Mouse (Mus musculus) 416B (cell line): ENCODE measurements around the gene Stam2.

Experiments used
- DNase-seq: peaks from one replicate; pipeline ENCODE4 v3.0.0; 2011; ENCODE audit warnings: low read depth

Gene Stam2

DNA sequence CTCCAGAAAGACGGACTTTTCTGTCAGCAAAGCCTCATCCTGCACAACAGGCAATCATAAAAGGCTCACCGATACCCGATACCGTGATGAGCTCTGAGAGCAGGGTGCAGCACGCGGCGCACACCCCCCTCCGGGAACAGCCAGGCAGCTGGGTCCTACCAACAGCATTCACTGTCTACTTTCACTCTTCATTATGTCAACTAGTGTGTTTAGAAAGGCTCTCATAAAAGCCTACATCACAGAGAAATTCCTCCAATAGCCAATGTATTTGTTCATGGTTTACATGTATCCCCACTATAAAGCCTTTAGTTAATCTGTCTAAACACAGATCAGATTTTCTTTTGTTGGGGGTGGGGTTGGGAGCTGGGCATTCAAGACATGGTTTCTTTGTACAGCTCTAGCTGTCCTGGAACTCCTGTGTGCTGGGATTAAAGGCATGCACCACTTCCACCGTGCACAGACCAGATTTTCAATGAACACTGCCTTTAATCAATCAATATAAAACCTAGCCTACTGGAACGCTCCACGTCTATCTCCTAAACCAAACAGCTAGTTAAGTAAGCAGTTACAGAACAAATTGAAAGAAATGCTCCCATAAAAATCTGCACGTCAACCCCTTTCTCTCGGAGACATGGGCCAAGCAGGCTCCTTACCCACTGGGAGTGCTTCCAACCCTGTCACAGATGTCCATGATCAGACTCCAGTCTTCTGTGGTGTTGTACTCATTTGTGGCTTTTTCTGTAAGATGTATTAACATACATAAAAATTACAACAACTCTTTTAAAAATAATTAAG is 21.7 kb downstream of the Stam2 start:
- DNase-seq, result no peak

DNA sequence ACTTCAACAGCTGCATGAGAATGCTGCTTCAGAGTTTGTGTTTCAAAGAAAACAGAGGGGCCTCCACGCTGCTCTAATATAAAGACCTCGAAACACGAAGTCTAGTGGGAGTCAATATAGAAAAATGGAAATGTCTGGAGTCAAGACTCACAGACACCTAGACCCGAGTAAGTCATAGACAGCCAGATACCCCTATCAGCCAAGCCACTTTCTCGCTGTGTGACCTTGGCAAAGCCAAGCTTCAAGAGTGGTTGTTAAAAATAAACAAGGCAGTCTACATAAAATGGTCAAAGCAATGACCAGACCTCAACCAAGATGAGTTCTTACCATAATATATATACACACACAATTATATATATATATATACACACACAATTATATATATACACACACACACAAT is 25.0 kb downstream of the Stam2 start:
- no peak for DNase-seq

DNA sequence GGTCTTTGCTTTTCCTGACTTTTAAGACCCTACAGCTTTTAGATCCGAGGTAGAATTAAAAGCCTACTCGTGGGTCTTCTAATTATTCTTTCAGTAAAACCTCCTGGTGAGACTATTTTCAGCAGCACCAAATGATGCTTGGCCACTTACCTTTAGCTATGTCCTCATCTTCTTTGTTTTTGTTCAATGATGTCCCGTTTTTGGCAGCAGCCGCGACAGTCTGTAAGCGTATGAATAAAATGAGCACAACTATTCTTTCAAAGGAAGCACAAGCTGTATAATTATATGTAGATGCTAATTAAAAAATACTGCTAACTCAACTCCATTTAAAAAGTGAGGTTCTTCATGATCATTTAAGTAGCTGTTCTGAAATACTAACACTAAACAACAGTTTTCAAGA is 26.5 kb downstream of the Stam2 start:
- no peak for DNase-seq

DNA sequence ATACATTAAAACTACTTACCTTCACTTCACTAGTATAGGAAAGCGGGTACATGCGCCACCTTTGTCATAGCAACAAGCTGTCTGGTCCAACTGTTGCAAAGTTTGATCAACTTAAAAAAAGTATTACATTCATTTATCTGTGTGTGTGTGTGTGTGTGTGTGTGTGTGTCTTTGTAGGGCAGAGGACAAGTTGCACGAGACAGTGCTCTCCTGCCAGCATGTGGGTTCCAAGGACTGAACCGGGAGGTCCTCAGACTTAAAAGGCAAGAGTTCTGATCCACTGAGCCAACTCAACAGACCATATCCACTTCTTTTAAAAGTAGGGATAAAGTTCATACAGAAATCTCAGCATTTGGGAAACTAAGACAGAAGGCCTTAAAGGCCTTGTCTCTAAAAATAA is 28.0 kb downstream of the Stam2 start:
- DNase-seq, result no peak

DNA sequence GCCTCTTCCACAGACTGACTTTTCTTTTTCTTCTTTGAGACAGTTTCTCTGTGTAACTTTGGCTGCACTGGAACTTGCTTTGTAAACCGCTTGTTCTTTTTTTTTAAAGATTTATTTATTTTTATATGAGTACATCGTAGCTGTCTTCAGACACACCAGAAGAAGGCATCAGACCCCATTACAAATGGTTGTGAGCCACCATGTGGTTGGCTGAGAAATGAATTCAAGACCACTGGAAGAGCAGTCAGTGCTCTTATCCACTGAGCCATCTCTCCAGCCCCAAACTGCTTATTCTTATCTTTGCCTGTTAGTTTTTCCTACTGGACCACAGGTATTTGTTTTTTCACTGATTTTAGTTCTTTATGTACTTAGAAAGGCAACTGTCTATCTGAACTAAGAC is 31.3 kb downstream of the Stam2 start:
- no peak for DNase-seq

DNA sequence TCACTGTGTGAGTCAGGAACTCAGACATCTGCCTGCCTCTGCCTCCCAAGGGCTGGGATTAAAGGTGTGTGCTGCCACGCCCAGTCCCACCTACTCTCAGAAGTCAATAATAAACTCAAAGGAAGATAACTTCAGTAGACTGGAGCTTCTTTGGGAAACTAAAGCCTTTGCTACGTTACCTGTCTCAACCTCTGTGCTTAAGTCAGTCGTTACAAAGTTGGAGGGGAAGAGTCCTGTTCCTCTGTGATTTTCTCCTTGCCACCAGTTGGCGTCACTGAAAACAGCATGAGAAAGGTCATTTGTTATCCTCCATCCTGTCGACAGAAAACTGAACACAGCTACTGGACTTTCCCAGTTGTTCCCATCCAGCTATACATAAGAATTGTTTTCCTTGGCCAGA is 32.7 kb downstream of the Stam2 start:
- DNase-seq, result no peak

DNA sequence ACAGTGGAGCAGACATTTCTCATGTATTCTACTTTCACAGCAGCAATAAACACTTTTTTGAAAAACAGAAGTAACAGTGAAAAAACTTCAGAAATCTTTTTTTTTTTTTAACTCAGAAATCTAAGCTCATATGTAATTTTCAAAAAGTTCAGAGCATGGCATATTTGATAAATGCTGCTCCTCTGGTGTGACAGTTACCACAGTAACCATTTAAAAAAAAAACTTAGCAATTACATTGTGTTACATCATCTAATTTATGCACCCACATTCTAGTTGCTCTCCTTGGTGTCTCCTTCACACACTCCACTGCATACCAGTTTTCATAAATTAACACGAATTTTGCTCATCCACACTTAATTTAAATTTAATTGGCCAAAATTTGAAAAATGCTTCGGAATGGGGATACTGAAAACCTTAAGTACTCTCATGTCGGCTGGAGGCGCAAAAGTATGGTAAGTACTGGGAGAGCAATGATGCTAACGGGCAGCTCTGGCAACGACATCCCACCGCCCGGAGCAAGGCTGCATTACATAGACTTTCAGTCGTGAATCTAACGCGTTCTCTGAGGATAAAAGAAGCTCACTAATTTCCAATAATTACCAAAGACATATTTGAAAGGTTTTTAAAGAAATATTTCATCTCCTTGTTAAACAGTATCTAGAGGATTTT is 40.6 kb downstream of the Stam2 start:
- peak; percentile 8 for DNase-seq

DNA sequence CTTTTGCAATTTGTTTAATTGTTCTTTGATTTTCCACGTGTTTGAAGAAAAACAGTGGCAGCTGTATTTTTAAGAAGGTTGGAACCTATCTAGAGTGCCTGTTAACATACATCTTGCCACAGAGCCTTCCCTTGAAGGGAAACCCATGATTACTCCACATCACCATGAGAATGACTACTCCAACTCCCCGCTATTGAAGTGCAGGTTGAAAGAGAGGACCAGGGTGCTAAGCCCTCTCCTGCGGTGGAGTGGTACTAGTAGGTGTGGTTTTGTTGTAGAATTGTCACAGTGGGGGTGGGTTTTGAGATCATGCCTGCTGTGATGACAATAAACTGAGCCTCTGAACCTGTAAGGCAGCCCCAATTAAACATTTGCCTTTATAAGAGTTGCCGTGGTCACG is 41.7 kb downstream of the Stam2 start:
- DNase-seq, result no peak

DNA sequence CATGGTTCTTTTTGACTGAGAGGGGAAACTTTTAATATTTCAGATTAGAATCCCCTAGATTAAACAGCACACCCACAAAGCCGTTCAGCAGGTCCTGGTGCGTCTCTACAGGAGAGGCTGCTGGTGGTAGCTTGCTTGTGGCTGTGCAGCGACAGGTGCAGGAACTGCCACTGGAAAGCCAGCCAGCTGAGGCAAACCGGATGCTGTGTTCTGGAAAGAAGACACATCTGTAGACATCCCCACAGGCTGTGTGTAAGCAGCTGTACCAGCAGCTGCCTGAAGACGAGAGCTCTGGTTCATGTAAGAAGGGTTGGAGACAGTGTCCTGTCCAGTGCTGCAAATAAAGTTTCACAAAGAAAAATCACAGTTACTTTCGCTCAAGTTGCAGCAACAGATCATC is 47.5 kb downstream of the Stam2 start:
- DNase-seq, result no peak

DNA sequence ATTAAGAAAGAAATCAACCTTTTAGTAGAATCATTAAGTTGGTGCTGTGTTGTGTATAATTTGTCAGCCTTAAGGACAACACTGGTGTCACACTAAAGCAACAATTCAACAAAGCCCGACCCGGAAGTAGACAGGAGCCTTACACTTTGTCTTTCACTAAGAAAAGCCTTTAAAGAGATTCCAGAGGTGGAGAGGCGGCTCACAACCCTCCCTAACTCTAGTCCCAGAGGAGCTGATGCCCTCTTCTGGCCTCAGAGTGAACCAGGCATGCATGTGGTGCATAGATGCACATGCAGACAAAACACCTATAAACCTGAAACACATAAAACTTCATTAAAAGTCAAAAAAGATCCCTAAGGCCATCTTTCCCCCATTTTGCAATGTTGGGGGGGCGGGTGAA is 50.3 kb downstream of the Stam2 start:
- no peak for DNase-seq

DNA sequence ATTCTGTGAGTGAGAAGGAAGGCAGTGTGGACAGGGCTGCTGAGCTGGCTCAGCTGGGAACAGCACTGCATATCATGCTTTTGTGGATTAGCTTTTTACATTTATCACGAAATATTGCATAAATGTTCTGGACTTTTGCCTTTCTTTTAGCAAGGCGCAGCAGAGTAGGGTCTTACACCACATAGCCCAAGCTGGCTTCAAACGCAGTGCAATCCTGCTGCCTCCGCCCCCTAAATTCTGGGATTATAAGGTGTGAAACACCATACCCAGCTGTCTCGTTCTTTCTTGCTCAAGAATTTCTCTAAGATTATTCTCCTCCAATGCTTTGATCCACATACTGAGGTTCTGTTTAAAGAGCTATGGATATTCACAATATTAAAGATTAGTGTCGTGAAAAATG is 55.5 kb downstream of the Stam2 start:
- no peak for DNase-seq

DNA sequence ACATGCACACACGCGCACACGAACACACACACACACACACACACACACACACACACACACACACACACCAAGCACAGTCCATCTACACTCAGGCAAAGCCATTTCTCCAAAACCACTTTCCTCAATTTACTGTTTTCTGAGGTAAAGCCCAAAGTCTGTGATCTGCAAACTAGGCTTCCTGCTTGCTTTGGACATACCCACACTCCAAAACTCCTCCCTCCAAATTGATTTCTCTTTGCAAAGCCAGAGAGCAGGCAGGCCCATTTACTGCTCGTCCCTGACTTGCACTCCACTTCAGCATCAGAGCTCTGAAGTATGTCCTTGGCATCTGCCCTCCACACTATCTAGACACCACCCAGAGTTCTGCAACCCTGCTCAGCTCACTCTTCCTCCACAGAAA is 64.5 kb downstream of the Stam2 start:
- no peak for DNase-seq

DNA sequence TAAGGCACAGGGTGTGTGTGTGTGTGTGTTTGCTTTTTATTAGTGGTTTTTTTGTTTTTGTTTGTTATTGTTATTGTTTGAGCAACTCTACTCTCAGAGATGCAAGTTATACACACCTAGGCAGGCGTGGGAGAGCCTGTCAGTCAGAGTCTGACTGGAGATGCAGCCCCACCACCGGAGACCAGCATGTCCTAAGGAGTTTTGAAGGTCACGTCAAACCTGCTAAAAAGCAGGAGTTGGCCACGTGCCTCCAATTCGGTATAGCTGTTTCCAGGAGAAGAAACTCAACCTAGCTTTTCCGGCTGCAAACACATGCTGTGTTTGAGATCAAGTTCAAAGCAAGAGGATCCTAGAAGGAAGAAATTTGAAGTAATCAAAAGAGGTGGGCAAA is 65.2 kb downstream of the Stam2 start:
- no peak for DNase-seq

DNA sequence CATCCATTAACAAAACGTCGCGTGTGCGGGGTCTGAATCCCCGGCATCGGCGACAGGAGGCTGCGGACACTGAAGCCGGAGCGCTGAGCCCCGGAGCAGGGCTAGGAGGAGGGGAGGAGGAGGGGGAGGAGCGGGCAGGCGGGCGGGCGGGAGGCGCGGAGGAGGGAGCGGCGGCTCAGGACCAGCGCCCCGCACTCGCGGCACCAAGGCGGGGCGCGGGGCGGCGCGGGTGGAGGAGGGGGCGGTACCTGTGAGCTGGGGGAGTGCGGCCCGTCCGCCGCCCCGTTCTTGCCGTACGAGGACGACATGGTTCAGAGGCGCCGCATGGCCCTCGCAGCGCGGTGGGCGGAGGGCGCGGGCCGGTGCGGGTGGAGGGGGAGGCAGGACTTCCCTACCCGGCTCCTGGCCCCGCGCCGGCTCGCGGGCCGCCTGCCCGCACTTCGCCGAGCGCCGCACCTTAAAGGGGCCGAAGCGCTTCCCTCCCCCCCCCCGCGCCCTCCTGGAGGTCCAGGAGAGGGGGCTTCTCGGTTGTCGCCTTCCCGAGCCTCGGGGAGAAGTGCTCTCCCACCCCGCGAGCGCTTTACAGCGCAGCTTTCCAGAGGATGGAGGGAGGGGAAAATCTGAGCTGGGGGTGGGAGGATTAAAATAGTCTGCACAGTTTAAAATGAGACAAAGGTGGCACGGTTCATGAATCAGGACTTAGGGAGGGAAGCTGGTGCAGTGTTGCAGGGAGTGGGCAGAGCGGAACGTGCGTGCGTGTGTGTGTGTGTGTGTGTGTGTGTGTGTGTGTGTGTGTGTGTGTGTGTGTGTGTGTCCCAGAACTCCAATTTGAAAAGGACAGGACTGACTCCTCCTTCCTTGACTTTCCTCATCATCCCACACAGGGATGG is 65.8 kb downstream of the Stam2 start, which contains the start of gene Cacnb4:
Gene Cacnb4, minus strand, starts transcription at position 809 of the 890 bp plus-strand sequence.
- DNase-seq, result no peak

DNA sequence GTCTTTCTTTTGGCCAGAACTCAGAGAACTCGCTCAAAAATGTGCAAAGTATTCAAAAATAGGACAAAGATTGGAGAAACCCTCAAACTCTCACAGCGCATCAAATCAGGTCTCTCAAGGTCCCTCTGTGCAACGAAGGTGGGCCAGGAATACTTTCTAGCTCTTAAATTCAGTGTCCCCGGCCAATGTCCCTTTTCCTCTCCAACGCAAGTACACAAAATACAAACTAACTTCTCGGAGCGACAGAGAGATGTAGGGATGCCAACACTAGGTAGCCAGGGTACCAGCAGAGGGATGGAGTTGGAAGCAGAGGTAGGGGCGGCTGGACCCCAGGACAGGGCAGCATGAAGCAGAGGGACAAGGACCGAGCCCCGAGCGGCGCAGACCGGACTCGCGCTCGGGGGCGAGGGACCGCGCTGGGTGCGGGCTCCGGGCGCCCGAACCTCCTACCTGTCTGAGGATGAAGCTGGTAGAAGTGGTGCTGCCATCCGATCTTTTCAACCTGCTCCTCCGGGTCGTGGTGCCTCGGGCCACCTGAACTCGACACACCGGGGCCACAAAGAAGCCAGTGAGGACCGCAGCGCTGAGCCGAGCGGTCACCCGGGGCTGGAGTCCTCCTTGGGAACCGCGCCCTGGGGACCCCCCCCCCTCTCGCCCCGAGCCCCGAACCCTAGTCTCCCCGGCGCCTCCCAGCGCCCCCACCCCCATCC is 66.6 kb downstream of the Stam2 start:
- no peak for DNase-seq

DNA sequence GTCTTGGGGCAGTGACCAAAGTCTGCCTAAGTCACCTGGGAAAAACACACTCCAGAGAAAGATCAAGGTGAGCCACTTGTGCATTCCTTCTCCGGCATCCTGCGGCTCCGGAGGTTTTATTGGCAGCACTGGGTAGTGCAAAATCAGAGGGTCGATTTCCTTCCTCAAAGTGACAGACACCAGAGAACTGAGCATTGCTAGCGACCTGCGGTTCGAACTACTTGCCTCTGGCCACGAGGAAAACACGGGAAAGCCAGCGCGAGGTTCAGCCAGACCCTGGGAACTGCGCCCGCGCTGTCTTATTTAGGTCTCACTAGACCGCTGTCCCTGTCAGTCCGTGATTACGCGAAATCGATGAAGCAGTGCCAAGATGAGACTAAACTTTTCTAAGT is 67.2 kb downstream of the Stam2 start:
- no peak for DNase-seq

DNA sequence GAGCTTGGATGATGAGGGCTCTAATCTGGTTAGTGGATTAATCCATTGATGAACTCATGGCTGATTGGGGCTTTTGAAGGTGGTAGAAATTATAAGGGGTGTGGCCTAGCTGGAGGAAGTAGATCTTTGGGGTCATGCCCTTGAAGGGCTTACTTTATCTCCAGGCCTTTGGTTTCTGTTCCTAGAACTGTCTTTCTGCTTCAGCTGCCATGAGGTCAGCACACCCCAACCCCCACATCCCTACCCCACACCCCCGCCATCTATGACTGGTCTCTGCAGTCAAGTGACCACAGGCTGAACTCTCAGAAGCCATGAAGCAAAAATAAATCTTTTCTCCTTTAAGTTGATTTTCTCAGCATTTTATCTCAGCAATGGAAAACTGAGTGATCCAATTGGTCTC is 68.9 kb downstream of the Stam2 start:
- no peak for DNase-seq

DNA sequence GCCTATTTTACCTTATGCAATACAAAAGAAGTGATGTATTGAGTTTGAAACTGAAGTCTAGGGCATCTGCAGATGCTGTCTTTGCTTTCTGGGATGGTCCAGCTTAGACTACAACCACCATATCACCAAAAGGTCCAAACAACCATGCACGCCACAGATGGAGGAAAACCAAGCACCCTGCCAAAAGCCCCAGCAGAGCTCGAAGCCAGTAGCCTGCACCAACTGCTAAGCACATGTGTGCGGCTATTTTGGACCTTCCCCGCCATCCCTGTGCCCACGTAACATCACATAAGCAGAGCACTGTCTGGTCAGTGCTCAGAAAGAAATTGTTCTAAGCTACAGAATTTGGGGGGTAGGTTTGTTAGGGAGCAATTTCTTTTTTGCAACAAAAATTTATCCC is 71.3 kb downstream of the Stam2 start:
- DNase-seq, result no peak

DNA sequence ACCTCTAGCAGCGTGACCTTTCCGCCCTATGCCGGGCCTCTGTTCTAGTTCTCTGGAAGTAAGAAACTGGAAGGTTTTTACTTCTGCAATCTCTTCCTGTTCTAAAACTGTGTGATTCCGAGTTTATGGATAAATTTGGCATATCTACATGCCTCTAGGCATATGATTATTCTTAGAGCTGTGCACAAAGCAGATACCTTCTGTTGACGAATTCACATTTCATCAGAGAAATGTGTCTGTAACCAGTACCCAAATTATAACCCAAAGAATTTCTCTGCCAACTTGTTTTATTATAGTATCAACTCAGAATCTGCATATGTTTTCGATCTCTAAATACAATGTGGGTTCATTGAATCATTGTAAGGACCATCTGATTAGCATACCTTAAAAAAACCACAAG is 73.6 kb downstream of the Stam2 start:
- DNase-seq, result no peak

DNA sequence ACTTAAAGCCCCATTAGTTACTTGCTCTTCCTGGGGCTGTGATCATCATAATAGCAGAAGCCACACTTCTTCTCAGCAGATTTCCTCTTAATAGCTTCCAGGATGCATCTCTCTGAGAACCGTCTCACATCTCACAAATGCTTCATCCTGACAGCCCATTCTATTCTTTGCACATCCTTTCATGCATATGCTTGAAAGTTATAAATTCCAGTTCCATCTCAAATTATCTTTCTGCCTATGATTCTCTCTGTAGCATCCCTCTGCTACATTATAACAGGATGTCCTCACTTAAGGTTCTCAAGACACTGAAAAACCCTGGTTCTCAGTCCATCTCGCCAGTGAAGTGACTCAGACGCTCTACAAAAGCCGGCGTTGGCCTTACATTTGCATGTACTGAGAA is 85.4 kb downstream of the Stam2 start:
- no peak for DNase-seq

DNA sequence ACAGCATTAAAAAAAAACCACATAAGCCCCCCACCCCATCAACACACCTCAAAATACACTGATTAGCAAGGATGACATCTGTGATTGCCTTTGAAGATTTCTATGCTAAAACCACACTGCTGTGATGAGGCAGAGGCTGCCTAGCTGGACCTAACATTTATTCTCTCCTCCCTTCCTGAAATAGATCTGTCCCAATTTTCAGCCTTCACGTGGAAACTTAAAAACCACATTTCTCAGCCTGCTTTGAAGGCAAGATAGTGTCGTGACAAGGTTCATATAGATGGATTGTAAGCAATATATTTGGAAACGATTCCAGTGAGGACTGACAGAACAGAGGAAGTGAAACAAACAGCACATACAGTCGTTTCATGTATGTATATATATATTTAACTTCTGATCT is 87.5 kb downstream of the Stam2 start:
- DNase-seq, result no peak

DNA sequence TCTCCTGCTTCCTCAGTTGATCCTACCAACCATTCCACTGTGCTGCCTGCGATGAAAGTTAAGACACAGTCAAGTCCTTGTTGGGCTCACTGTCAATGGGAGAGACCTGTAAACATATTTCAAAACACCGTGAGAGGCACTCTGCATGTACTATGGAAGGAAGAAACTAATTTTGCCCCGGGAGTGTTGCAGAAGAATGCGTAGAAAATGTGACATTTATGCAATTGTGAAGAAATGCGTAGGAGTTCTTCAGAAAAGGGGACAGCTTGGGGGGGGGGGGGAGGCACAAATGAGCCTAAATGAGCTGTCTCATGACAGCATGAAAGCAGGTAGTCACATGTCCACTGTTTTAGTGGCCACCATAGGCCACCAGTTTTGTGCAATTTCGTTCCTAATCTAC is 90.5 kb downstream of the Stam2 start:
- DNase-seq, result no peak
